Mouse (Mus musculus): Measurements from ENCODE around the gene Nrde2. TPM values are rescaled to one million over a fixed set of nuclear protein-coding genes. Genes with fewer than 3 reads are reported as not detected.
A peak's percentile ranks its signal among the peaks of the same experiment; 100 is the strongest.

Gene Nrde2
- polyA plus RNA-seq, 1 experiment from 2014 or later = 7.8 TPM

GRCm38 (mm10) chr12:100201363-100201711, 41.9 kb upstream of the Nrde2 start:
- Histone ChIP-seq H3K4me1 (replicated peaks; ENCODE audit: control insufficient read depth, insufficient read depth, low read length) (peaks cover 7% of the 10 kb centered on the region), H3K9ac (ENCODE audit: low read depth, low read length) (peak overlapping the region; percentile 92), H3K27ac (ENCODE audit: low read depth, low read length) (no peak overlapping the region), H3K4me3 (ENCODE audit: low read depth, low read length) (peak overlapping the region; percentile 99), H3K4me2 (replicated peaks; ENCODE audit: low read depth) (peak overlapping the region; percentile 97), H3K27me3 (replicated peaks; ENCODE audit: control insufficient read depth, insufficient read depth, low read length) (no peaks in the 10 kb centered on the region), H3K36me3 (ENCODE audit: control insufficient read depth, insufficient read depth) (peaks cover 36% of the 10 kb centered on the region), H3K9me3 (ENCODE audit: control insufficient read depth) (no peaks in the 10 kb centered on the region)
- no peak for TF ChIP-seq CTCF (IDR thresholded peaks at IDR 0.05; ENCODE audit: low read depth)
- ATAC-seq = no peak
- 11% methylated on average over 4 of the region's 4 CpGs for WGBS

- H3K9me3 ChIP-seq (ENCODE audit: control insufficient read depth) = no peaks in the 10 kb centered on the region
- peak overlapping the region; percentile 92 for H3K9ac ChIP-seq (ENCODE audit: low read depth, low read length)
- H3K4me3 ChIP-seq (ENCODE audit: low read depth, low read length) = peak overlapping the region; percentile 99
- peak overlapping the region; percentile 97 for H3K4me2 ChIP-seq (replicated peaks; ENCODE audit: low read depth)
- WGBS = 3% methylated on average over 28 of the region's 29 CpGs
- ATAC-seq = no peak; the same call in 1 of the 2 replicates
- H3K27ac ChIP-seq (ENCODE audit: low read depth, low read length) = peak overlapping the region; percentile 94
- TF ChIP-seq CTCF (IDR thresholded peaks at IDR 0.05; ENCODE audit: low read depth) = no peak; the same call in 1 of the 2 replicates
- H3K4me1 ChIP-seq (replicated peaks; ENCODE audit: control insufficient read depth, insufficient read depth, low read length) = peaks cover 7% of the 10 kb centered on the region
- H3K36me3 ChIP-seq (ENCODE audit: control insufficient read depth, insufficient read depth) = peaks cover 32% of the 10 kb centered on the region
- no peaks in the 10 kb centered on the region for H3K27me3 ChIP-seq (replicated peaks; ENCODE audit: control insufficient read depth, insufficient read depth, low read length)
Measured at GRCm38 (mm10) chr12:100200645-100201362, 41.4 kb upstream of the Nrde2 start.

GRCm38 (mm10) chr12:100199891-100200644, 40.6 kb upstream of the Nrde2 start:
- Histone ChIP-seq H3K27me3 (replicated peaks; ENCODE audit: control insufficient read depth, insufficient read depth, low read length) (no peaks in the 10 kb centered on the region), H3K27ac (ENCODE audit: low read depth, low read length) (peak overlapping the region; percentile 94), H3K9me3 (ENCODE audit: control insufficient read depth) (no peaks in the 10 kb centered on the region), H3K36me3 (ENCODE audit: control insufficient read depth, insufficient read depth) (peaks cover 24% of the 10 kb centered on the region), H3K4me2 (replicated peaks; ENCODE audit: low read depth) (peak overlapping the region; percentile 97), H3K4me1 (replicated peaks; ENCODE audit: control insufficient read depth, insufficient read depth, low read length) (peaks cover 7% of the 10 kb centered on the region), H3K9ac (ENCODE audit: low read depth, low read length) (peak overlapping the region; percentile 92), H3K4me3 (ENCODE audit: low read depth, low read length) (peak overlapping the region; percentile 99)
- ATAC-seq = peak; percentile 64
- WGBS = under 1% methylated on average over 53 of the region's 86 CpGs
- TF ChIP-seq CTCF (IDR thresholded peaks at IDR 0.05; ENCODE audit: low read depth) = no peak

GRCm38 (mm10) chr12:100198967-100199660, 39.7 kb upstream of the Nrde2 start, which contains the start of gene Calm1:
Gene Calm1 (plus strand): TSS chr12:100199435.
- peaks cover 15% of the 10 kb centered on the region for H3K36me3 ChIP-seq (ENCODE audit: control insufficient read depth, insufficient read depth)
- H3K27ac ChIP-seq (ENCODE audit: low read depth, low read length) = peak within 1 kb of the TSS; percentile 94
- peaks cover 7% of the 10 kb centered on the region for H3K4me1 ChIP-seq (replicated peaks; ENCODE audit: control insufficient read depth, insufficient read depth, low read length)
- ATAC-seq = peak; percentile 88
- H3K4me2 ChIP-seq (replicated peaks; ENCODE audit: low read depth) = peak within 1 kb of the TSS; percentile 97
- peak; percentile 43 for TF ChIP-seq CTCF (IDR thresholded peaks at IDR 0.05; ENCODE audit: low read depth)
- H3K4me3 ChIP-seq (ENCODE audit: low read depth, low read length) = peak within 1 kb of the TSS; percentile 99
- H3K9ac ChIP-seq (ENCODE audit: low read depth, low read length) = peak within 1 kb of the TSS; percentile 92
- under 1% methylated on average over 49 of the region's 58 CpGs for WGBS
- no peaks in the 10 kb centered on the region for H3K27me3 ChIP-seq (replicated peaks; ENCODE audit: control insufficient read depth, insufficient read depth, low read length)
- no peaks in the 10 kb centered on the region for H3K9me3 ChIP-seq (ENCODE audit: control insufficient read depth)

- Histone ChIP-seq H3K4me1 (replicated peaks; ENCODE audit: control insufficient read depth, insufficient read depth, low read length) (0 out of 2 replicates have a peak, but pooled peaks cover 3% of the 10 kb centered on the region), H3K4me2 (replicated peaks; ENCODE audit: low read depth) (no peak overlapping the region), H3K4me3 (ENCODE audit: low read depth, low read length) (no peak overlapping the region), H3K9me3 (ENCODE audit: control insufficient read depth) (no peaks in the 10 kb centered on the region), H3K9ac (ENCODE audit: low read depth, low read length) (no peak overlapping the region), H3K27ac (ENCODE audit: low read depth, low read length) (no peak overlapping the region), H3K27me3 (replicated peaks; ENCODE audit: control insufficient read depth, insufficient read depth, low read length) (no peaks in the 10 kb centered on the region), H3K36me3 (ENCODE audit: control insufficient read depth, insufficient read depth) (no peaks in the 10 kb centered on the region)
- 75% methylated on average over 7 of the region's 7 CpGs for WGBS
- TF ChIP-seq CTCF (IDR thresholded peaks at IDR 0.05; ENCODE audit: low read depth) = no peak
- ATAC-seq = no peak
Measured at GRCm38 (mm10) chr12:100196786-100197185, 37.3 kb upstream of the Nrde2 start.

- Histone ChIP-seq H3K4me3 (ENCODE audit: low read depth, low read length) (no peak overlapping the region), H3K9me3 (ENCODE audit: control insufficient read depth) (no peaks in the 10 kb centered on the region), H3K36me3 (ENCODE audit: control insufficient read depth, insufficient read depth) (no peaks in the 10 kb centered on the region), H3K27ac (ENCODE audit: low read depth, low read length) (no peak overlapping the region), H3K9ac (ENCODE audit: low read depth, low read length) (no peak overlapping the region), H3K27me3 (replicated peaks; ENCODE audit: control insufficient read depth, insufficient read depth, low read length) (no peaks in the 10 kb centered on the region), H3K4me1 (replicated peaks; ENCODE audit: control insufficient read depth, insufficient read depth, low read length) (0 out of 2 replicates have a peak, but pooled peaks cover 3% of the 10 kb centered on the region), H3K4me2 (replicated peaks; ENCODE audit: low read depth) (no peak overlapping the region)
- TF ChIP-seq CTCF (IDR thresholded peaks at IDR 0.05; ENCODE audit: low read depth) = no peak
- 88% methylated on average over 1 of the region's 1 CpGs for WGBS
- ATAC-seq = no peak
Measured at GRCm38 (mm10) chr12:100194181-100194580, 34.7 kb upstream of the Nrde2 start.

Measured in intestine, postnatal 0 days (tissue).